Mouse (Mus musculus): ENCODE results near the gene Rngtt. TPM values are rescaled to one million over a fixed set of nuclear protein-coding genes. Genes with fewer than 3 reads are reported as not detected.
A peak's percentile ranks its signal among the peaks of the same experiment; 100 is the strongest.
"Not testable (repeated sequence)": the region's sequence is repeated elsewhere in the genome, so short reads cannot be mapped to it uniquely, and the experiment has no call there.

The Rngtt gene
- total and polyA plus RNA-seq, 3 experiments: 15.0 to 18.7 TPM; not detected in 1

GRCm38 (mm10) chr4:33290878-33291277, 19.2 kb upstream of the Rngtt start (continued):
- peak; percentile 95 for TF ChIP-seq TBP (IDR thresholded peaks at IDR 0.05; ENCODE audit: low read depth, low read length)
- TF ChIP-seq MEF2A (IDR thresholded peaks at IDR 0.05; ENCODE audit: extremely low read depth, insufficient replicate concordance, low read depth, low read length, poor library complexity, severe bottlenecking): no peak
- TF ChIP-seq ZMIZ1 (IDR thresholded peaks at IDR 0.05; ENCODE audit: low read depth, low read length): no peak
- TF ChIP-seq ZNF384 (IDR thresholded peaks at IDR 0.05; ENCODE audit: low read depth, low read length): peak; percentile 73
- no peak for TF ChIP-seq USF1 (IDR thresholded peaks at IDR 0.05; ENCODE audit: low read depth, low read length)
- no peak for TF ChIP-seq TCF12 (IDR thresholded peaks at IDR 0.05; ENCODE audit: low read depth, low read length)
- no peak for TF ChIP-seq MAX (IDR thresholded peaks at IDR 0.05; ENCODE audit: low read length)
- TF ChIP-seq EP300 (IDR thresholded peaks at IDR 0.05; ENCODE audit: low read depth in 1 of 2, low read length in 2 of 2): no peak
- TF ChIP-seq GABPA (IDR thresholded peaks at IDR 0.05; ENCODE audit: low read depth, low read length): no peak
- no peak for TF ChIP-seq MYC (IDR thresholded peaks at IDR 0.05; ENCODE audit: low read depth, low read length)

GRCm38 (mm10) chr4:33292409-33293370, 17.4 kb upstream of the Rngtt start:
- DNase-seq (ENCODE audit: low read depth, low spot score): peak; percentile 82
- Histone ChIP-seq H3K79me2 (ENCODE audit: control insufficient read depth, insufficient read depth, low read length, poor library complexity) (no peaks in the 10 kb centered on the region), H3K4me1 (ENCODE audit: control insufficient read depth in 1 of 2, insufficient read depth in 2 of 2, low read length in 2 of 2) (peaks cover 5 to 10% of the 10 kb centered on the region in 2 experiments; a peak in 3 of 4 replicates), H3K9ac (ENCODE audit: control insufficient read depth, low read depth, low read length, poor library complexity, severe bottlenecking) (0 out of 2 replicates have a peak overlapping the region, but pooled peaks have one; percentile 32), H3K9me3 (replicated peaks; ENCODE audit: insufficient read depth, low read length) (no peaks in the 10 kb centered on the region), H3K4me3 (ENCODE audit: control insufficient read depth in 1 of 2, insufficient read depth in 1 of 2, low read depth in 2 of 2, low read length in 2 of 2) (peak overlapping the region in 1 of 2 experiments; percentile 27; a peak in 1 of 4 replicates), H3K36me3 (ENCODE audit: control insufficient read depth in 1 of 2, insufficient read depth in 2 of 2, low read length in 2 of 2) (peaks cover 0 to 12% of the 10 kb centered on the region in 2 experiments; a peak in 2 of 4 replicates), H3K27me3 (ENCODE audit: control insufficient read depth in 1 of 2, insufficient read depth in 2 of 2, low read length in 2 of 2) (no peaks in the 10 kb centered on the region), H3K27ac (ENCODE audit: control insufficient read depth, low read depth, low read length) (no peak overlapping the region)
- TF ChIP-seq SMC3 (IDR thresholded peaks at IDR 0.05; ENCODE audit: low read depth, low read length) (peak; percentile 88), ETS1 (IDR thresholded peaks at IDR 0.05; ENCODE audit: low read depth, low read length) (no peak), CTCF (IDR thresholded peaks at IDR 0.05 in 2 of 3, conservative IDR thresholded peaks at IDR 0.05 in 1 of 3; ENCODE audit: control insufficient read depth in 1 of 3, insufficient read depth in 1 of 3, low read depth in 2 of 3, low read length in 3 of 3, poor library complexity in 1 of 3, severe bottlenecking in 1 of 3) (peak; percentile 67 to 94 (median 71)), POLR2A (IDR thresholded peaks at IDR 0.05; ENCODE audit: control insufficient read depth in 1 of 2, insufficient read depth in 1 of 2, low read depth in 1 of 2, low read length in 2 of 2, poor library complexity in 1 of 2) (no peak), MYB (IDR thresholded peaks at IDR 0.05; ENCODE audit: low read depth, low read length) (peak; percentile 68), EP300 (IDR thresholded peaks at IDR 0.05; ENCODE audit: low read depth in 1 of 2, low read length in 2 of 2) (peak; percentile 48 to 78), ZC3H11A (IDR thresholded peaks at IDR 0.05; ENCODE audit: low read depth, low read length) (peak; percentile 88), TBP (IDR thresholded peaks at IDR 0.05; ENCODE audit: low read depth, low read length) (no peak), RCOR1 (IDR thresholded peaks at IDR 0.05; ENCODE audit: low read depth, low read length) (peak; percentile 17; the same call in 1 of the 2 replicates), NELFE (IDR thresholded peaks at IDR 0.05; ENCODE audit: low read depth, low read length) (no peak), RAD21 (IDR thresholded peaks at IDR 0.05; ENCODE audit: low read depth, low read length) (peak; percentile 98), GATA1 (IDR thresholded peaks at IDR 0.05; ENCODE audit: low read depth, low read length) (peak; percentile 61), POLR2AphosphoS5 (IDR thresholded peaks at IDR 0.05; ENCODE audit: borderline replicate concordance, low read depth, low read length) (no peak)

- H3K9ac ChIP-seq (ENCODE audit: control insufficient read depth, low read depth, low read length, poor library complexity, severe bottlenecking); H3K36me3 ChIP-seq (ENCODE audit: control insufficient read depth in 1 of 2, insufficient read depth in 2 of 2, low read length in 2 of 2); DNase-seq (ENCODE audit: low read depth, low spot score): not testable (repeated sequence)
Observed at GRCm38 (mm10) chr4:33300891-33301665, 9.0 kb upstream of the Rngtt start.

More at GRCm38 (mm10) chr4:33300891-33301665, 9.0 kb upstream of the Rngtt start:
- H3K27me3 ChIP-seq (ENCODE audit: control insufficient read depth in 1 of 2, insufficient read depth in 2 of 2, low read length in 2 of 2); H3K79me2 ChIP-seq (ENCODE audit: control insufficient read depth, insufficient read depth, low read length, poor library complexity); H3K9me3 ChIP-seq (replicated peaks; ENCODE audit: insufficient read depth, low read length); H3K4me1 ChIP-seq (ENCODE audit: control insufficient read depth in 1 of 2, insufficient read depth in 2 of 2, low read length in 2 of 2); H3K27ac ChIP-seq (ENCODE audit: control insufficient read depth, low read depth, low read length); H3K4me3 ChIP-seq (ENCODE audit: control insufficient read depth in 1 of 2, insufficient read depth in 1 of 2, low read depth in 2 of 2, low read length in 2 of 2): not testable (repeated sequence)
